Mouse (Mus musculus): ENCODE data around the gene Olfr1411.

- TF ChIP-seq GATA1 (IDR thresholded peaks at IDR 0.05; ENCODE audit: low read length) (no peak), TAL1 (IDR thresholded peaks at IDR 0.05; ENCODE audit: low read length) (no peak)
These were observed 48.3 kb upstream of the Olfr1411 start for GRCm38 (mm10) chr1:92545929-92546328.

Measured in erythroblast, embryonic 14.5 days (primary cell).